Mouse (Mus musculus): ENCODE measurements around the gene Dyrk1a.
A peak's percentile ranks its signal among the peaks of the same experiment; 100 is the strongest.
"Not testable (repeated sequence)": the region's sequence is repeated elsewhere in the genome, so short reads cannot be mapped to it uniquely, and the experiment has no call there.

The Dyrk1a gene

GRCm38 (mm10) chr16:94632424-94632963 lies 62.7 kb downstream of the Dyrk1a start:
- no peak for DNase-seq (ENCODE audit: low read depth, low spot score)

GRCm38 (mm10) chr16:94633012-94633411 lies 63.2 kb downstream of the Dyrk1a start:
- no peak for DNase-seq (ENCODE audit: low read depth, low spot score)

- DNase-seq (ENCODE audit: low read depth, low spot score) = no peak
Measured at GRCm38 (mm10) chr16:94637423-94637822, 67.6 kb downstream of the Dyrk1a start.

GRCm38 (mm10) chr16:94641799-94642198 lies 72.0 kb downstream of the Dyrk1a start:
- DNase-seq (ENCODE audit: low read depth, low spot score) = no peak

- no peak for DNase-seq (ENCODE audit: low read depth, low spot score)
Measured at GRCm38 (mm10) chr16:94647153-94647552, 77.3 kb downstream of the Dyrk1a start.

GRCm38 (mm10) chr16:94647925-94648324 lies 78.1 kb downstream of the Dyrk1a start:
- DNase-seq (ENCODE audit: low read depth, low spot score) = no peak

- DNase-seq (ENCODE audit: low read depth, low spot score) = no peak
Measured at GRCm38 (mm10) chr16:94649861-94650260, 80.1 kb downstream of the Dyrk1a start.

- no peak for DNase-seq (ENCODE audit: low read depth, low spot score)
Measured at GRCm38 (mm10) chr16:94652091-94652713, 82.4 kb downstream of the Dyrk1a start.

GRCm38 (mm10) chr16:94655083-94655482 lies 85.3 kb downstream of the Dyrk1a start:
- no peak for DNase-seq (ENCODE audit: low read depth, low spot score)

GRCm38 (mm10) chr16:94656891-94657290 lies 87.1 kb downstream of the Dyrk1a start:
- no peak for DNase-seq (ENCODE audit: low read depth, low spot score)

- no peak for DNase-seq (ENCODE audit: low read depth, low spot score)
Measured at GRCm38 (mm10) chr16:94659394-94659793, 89.6 kb downstream of the Dyrk1a start.

GRCm38 (mm10) chr16:94660221-94660620 lies 90.4 kb downstream of the Dyrk1a start:
- DNase-seq (ENCODE audit: low read depth, low spot score) = no peak

GRCm38 (mm10) chr16:94667557-94667956 lies 97.7 kb downstream of the Dyrk1a start:
- DNase-seq (ENCODE audit: low read depth, low spot score) = no peak

GRCm38 (mm10) chr16:94671313-94671712 lies 101.5 kb downstream of the Dyrk1a start:
- DNase-seq (ENCODE audit: low read depth, low spot score) = no peak

- no peak for DNase-seq (ENCODE audit: low read depth, low spot score)
Measured at GRCm38 (mm10) chr16:94680924-94681323, 111.1 kb downstream of the Dyrk1a start.

GRCm38 (mm10) chr16:94681760-94682159 lies 112.0 kb downstream of the Dyrk1a start:
- DNase-seq (ENCODE audit: low read depth, low spot score) = no peak

- DNase-seq (ENCODE audit: low read depth, low spot score) = no peak
Measured at GRCm38 (mm10) chr16:94683960-94684359, 114.2 kb downstream of the Dyrk1a start.

- no peak for DNase-seq (ENCODE audit: low read depth, low spot score)
Measured at GRCm38 (mm10) chr16:94693687-94694305, 124.0 kb downstream of the Dyrk1a start.

- DNase-seq (ENCODE audit: low read depth, low spot score) = no peak
Measured at GRCm38 (mm10) chr16:94697553-94697952, 127.7 kb downstream of the Dyrk1a start.

GRCm38 (mm10) chr16:94698234-94698633 lies 128.4 kb downstream of the Dyrk1a start:
- DNase-seq (ENCODE audit: low read depth, low spot score) = not testable (repeated sequence)

- DNase-seq (ENCODE audit: low read depth, low spot score) = no peak
Measured at GRCm38 (mm10) chr16:94701141-94701540, 131.3 kb downstream of the Dyrk1a start.

- no peak for DNase-seq (ENCODE audit: low read depth, low spot score)
Measured at GRCm38 (mm10) chr16:94701971-94702370, 132.2 kb downstream of the Dyrk1a start.

- DNase-seq (ENCODE audit: low read depth, low spot score) = peak; percentile 44
Measured at GRCm38 (mm10) chr16:94713480-94714094, 143.8 kb downstream of the Dyrk1a start.
